Mouse (Mus musculus) MEL (cell line): Measurements from ENCODE around the gene Map2k5.

Experiments used
- CHD2 ChIP-seq: IDR thresholded peaks from 2 replicates; pipeline ENCODE4 v1.6.1; 2011; ENCODE audit warnings: low read length, improper control_type of control experiment
- CTCF ChIP-seq, 3 experiments: IDR thresholded peaks in 2 of 3; conservative IDR thresholded peaks in 1 of 3; 2 replicates each; pipeline ENCODE4 v1.5.1; 2011 to 2012; ENCODE audit warnings: low read length in 3 of 3, low read depth in 2 of 3, mild to moderate bottlenecking in 2 of 3, improper control_type of control experiment in 1 of 3, inconsistent platforms in 1 of 3, mixed read lengths in 1 of 3, moderate library complexity in 1 of 3; ENCODE audit not compliant: control insufficient read depth in 1 of 3, insufficient read depth in 1 of 3, poor library complexity in 1 of 3, severe bottlenecking in 1 of 3
- NRF1 ChIP-seq: IDR thresholded peaks from 2 replicates; pipeline ENCODE4 v1.6.1; 2014; ENCODE audit warnings: low read depth, mild to moderate bottlenecking, inconsistent platforms, low read length, improper control_type of control experiment, moderate library complexity; ENCODE audit not compliant: poor library complexity, insufficient read depth, severe bottlenecking
- ZNF384 ChIP-seq: IDR thresholded peaks from 2 replicates; pipeline ENCODE4 v1.6.1; 2012; ENCODE audit warnings: low read depth, mild to moderate bottlenecking, inconsistent platforms, low read length, improper control_type of control experiment

GRCm38 (mm10) chr9:63187310-63187709 is 190.4 kb downstream of the Map2k5 start:
- TF ChIP-seq CTCF (IDR thresholded peaks at IDR 0.05 in 2 of 3, conservative IDR thresholded peaks at IDR 0.05 in 1 of 3; ENCODE audit: control insufficient read depth in 1 of 3, insufficient read depth in 1 of 3, low read depth in 2 of 3, low read length in 3 of 3, poor library complexity in 1 of 3, severe bottlenecking in 1 of 3) (no peak), NRF1 (no peak), ZNF384 (no peak), CHD2 (no peak)
